Mouse (Mus musculus): Measurements from ENCODE around the gene Pdcd6ip.

DNA sequence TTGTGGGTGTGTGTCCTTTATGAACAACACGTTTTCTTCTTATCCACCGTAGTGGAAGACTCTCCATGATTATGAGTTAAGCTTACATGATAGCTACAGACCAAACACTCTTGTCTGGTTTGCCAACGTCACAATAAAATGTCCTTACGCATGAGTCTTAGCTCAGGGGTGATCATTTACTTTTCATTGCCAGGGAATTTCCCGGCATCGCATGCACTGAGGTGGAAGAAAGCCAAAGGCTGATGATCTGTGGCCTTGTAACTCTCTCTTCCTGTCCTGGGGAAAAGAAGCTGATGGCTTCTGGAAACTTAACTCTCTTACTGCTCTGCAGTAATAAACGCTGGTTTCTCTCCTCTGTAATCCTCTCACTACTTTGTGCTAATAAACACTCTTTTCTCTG lies 41.3 kb upstream of the Pdcd6ip start:
- no peak for TF ChIP-seq CTCF (IDR thresholded peaks at IDR 0.05; ENCODE audit: low read depth, low read length)
- TF ChIP-seq POLR2A (IDR thresholded peaks at IDR 0.05; ENCODE audit: extremely low read depth, insufficient read depth, low read length), result no peak

Measured in liver, adult 2 months (tissue).